Mouse (Mus musculus): ENCODE measurements around the gene Olfr857. TPM values are rescaled to one million over a fixed set of nuclear protein-coding genes. Genes with fewer than 3 reads are reported as not detected.
"Not testable (repeated sequence)": the region's sequence is repeated elsewhere in the genome, so short reads cannot be mapped to it uniquely, and the experiment has no call there.

Gene Olfr857
- polyA plus RNA-seq (2015; fragmentation: Nextera tagmentation; extraction: Ambion mirVana), result not detected in 2 replicates

DNA sequence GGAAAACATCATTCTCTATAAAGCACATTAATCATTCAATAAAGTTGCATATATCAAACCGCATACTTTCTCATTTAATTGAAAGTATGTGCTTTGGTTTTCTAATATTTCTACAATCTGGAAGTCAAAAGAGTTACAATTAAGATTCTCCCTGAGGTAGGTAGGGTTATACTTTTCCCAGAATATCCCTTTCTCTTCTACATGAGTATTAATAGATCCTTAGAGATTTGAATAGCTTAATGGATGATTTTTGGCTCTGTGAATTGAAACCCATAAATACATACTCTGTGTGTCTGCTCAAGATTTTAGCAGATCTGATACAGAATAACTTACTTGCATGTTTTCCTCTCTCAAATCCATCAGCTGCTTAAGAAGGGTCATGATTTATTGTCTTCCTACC, at the start of gene Olfr857:
TSS of gene Olfr857 (plus strand) at position 301 of the 400 bp plus-strand sequence.
- H3K4me2 ChIP-seq (replicated peaks; ENCODE audit: low read depth), result no peak within 1 kb of the TSS
- H3K9me3 ChIP-seq (ENCODE audit: control insufficient read depth), result no peaks in the 10 kb centered on the region
- TF ChIP-seq CTCF (IDR thresholded peaks at IDR 0.05; ENCODE audit: low read depth), result no peak
- H3K36me3 ChIP-seq (ENCODE audit: control insufficient read depth, insufficient read depth), result no peaks in the 10 kb centered on the region
- H3K9ac ChIP-seq (ENCODE audit: low read depth, low read length), result no peak within 1 kb of the TSS
- 84% methylated on average over 1 of the region's 1 CpGs for WGBS
- no peak for ATAC-seq
- no peak within 1 kb of the TSS for H3K27ac ChIP-seq (ENCODE audit: low read depth, low read length)
- H3K4me3 ChIP-seq (ENCODE audit: low read depth, low read length), result no peak within 1 kb of the TSS
- no peaks in the 10 kb centered on the region for H3K4me1 ChIP-seq (replicated peaks; ENCODE audit: control insufficient read depth, insufficient read depth, low read length)
- H3K27me3 ChIP-seq (replicated peaks; ENCODE audit: control insufficient read depth, insufficient read depth, low read length), result no peaks in the 10 kb centered on the region

DNA sequence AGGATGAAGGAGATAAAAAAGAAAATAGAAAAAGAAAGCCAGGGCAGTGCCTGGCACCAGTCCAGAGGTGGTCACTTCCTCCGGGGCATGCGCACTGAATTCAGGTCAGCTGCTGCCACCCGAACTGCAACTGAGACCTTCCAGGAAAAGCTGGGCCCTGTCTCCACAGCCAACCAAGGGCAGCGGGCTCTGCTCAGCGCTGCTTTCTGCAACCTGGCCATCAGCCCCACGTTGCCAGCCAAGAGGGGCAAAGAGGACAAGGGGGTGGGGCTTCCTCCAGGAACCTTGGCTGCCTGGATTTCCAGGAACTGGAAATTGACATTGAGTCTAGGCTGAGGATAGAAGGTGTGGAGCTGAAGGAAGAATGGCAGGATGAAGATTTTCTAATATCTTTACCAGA, 19.0 kb upstream of the Olfr857 start:
- H3K36me3 ChIP-seq (ENCODE audit: control insufficient read depth, insufficient read depth), result no peaks in the 10 kb centered on the region
- no peaks in the 10 kb centered on the region for H3K9me3 ChIP-seq (ENCODE audit: control insufficient read depth)
- no peaks in the 10 kb centered on the region for H3K4me1 ChIP-seq (replicated peaks; ENCODE audit: control insufficient read depth, insufficient read depth, low read length)

DNA sequence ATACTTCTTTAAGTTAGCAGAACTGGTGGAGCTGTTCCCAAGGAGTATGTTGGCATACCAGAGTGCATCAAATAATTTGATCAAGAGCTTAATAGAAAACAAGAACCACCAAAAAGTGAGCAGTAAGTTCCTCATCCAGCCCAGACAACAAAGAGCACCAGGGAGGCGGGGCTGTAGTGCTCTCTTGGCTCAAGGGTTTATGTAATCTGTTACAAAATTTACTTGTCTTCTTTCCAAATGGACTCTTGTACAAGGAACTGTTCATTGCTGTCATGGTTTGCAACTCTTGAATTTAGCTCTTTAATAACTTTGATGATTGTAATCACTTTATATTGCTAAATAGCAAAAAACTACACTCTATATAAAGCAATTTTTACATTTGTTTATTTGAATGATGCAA, 17.8 kb upstream of the Olfr857 start:
- WGBS, result 74% methylated on average over 1 of the region's 1 CpGs
- H3K4me1 ChIP-seq (replicated peaks; ENCODE audit: control insufficient read depth, insufficient read depth, low read length), result no peaks in the 10 kb centered on the region
- H3K4me2 ChIP-seq (replicated peaks; ENCODE audit: low read depth), result no peak overlapping the region
- no peak overlapping the region for H3K27ac ChIP-seq (ENCODE audit: low read depth, low read length)
- no peaks in the 10 kb centered on the region for H3K9me3 ChIP-seq (ENCODE audit: control insufficient read depth)
- H3K27me3 ChIP-seq (replicated peaks; ENCODE audit: control insufficient read depth, insufficient read depth, low read length), result no peaks in the 10 kb centered on the region
- no peak for TF ChIP-seq CTCF (IDR thresholded peaks at IDR 0.05; ENCODE audit: low read depth)
- no peak overlapping the region for H3K4me3 ChIP-seq (ENCODE audit: low read depth, low read length)
- no peak overlapping the region for H3K9ac ChIP-seq (ENCODE audit: low read depth, low read length)
- H3K36me3 ChIP-seq (ENCODE audit: control insufficient read depth, insufficient read depth), result no peaks in the 10 kb centered on the region
- no peak for ATAC-seq

More for the DNA sequence above, 19.0 kb upstream of the Olfr857 start:
- TF ChIP-seq CTCF (IDR thresholded peaks at IDR 0.05; ENCODE audit: low read depth), result no peak
- Histone ChIP-seq H3K27me3 (replicated peaks; ENCODE audit: control insufficient read depth, insufficient read depth, low read length) (no peaks in the 10 kb centered on the region), H3K9ac (ENCODE audit: low read depth, low read length) (no peak overlapping the region), H3K4me2 (replicated peaks; ENCODE audit: low read depth) (no peak overlapping the region), H3K4me3 (ENCODE audit: low read depth, low read length) (no peak overlapping the region), H3K27ac (ENCODE audit: low read depth, low read length) (no peak overlapping the region)
- no peak for ATAC-seq
- WGBS, result 84% methylated on average over 6 of the region's 6 CpGs

DNA sequence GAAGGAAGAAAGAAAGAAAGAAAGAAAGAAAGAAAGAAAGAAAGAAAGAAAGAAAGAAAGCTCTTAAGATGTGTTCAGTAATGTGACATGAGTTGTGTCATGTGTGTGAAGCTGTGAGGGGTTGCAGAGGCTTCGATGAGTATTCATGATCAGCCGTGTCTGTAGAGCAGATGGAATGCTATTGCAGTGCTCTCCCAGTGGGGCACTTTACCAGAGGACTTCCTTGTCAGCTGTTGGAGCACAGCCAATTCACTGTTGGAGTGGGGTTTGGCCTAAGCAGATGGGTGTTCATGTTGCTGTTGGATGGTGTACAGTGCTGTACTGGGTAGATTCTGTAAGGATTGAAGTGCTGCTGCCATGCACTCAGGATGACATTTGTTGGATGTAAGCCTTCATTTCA, 16.8 kb upstream of the Olfr857 start:
- no peak overlapping the region for H3K9ac ChIP-seq (ENCODE audit: low read depth, low read length)
- H3K4me3 ChIP-seq (ENCODE audit: low read depth, low read length), result no peak overlapping the region
- no peak for ATAC-seq
- H3K36me3 ChIP-seq (ENCODE audit: control insufficient read depth, insufficient read depth), result no peaks in the 10 kb centered on the region
- H3K27ac ChIP-seq (ENCODE audit: low read depth, low read length), result no peak overlapping the region
- no peak overlapping the region for H3K4me2 ChIP-seq (replicated peaks; ENCODE audit: low read depth)
- H3K9me3 ChIP-seq (ENCODE audit: control insufficient read depth), result no peaks in the 10 kb centered on the region
- TF ChIP-seq CTCF (IDR thresholded peaks at IDR 0.05; ENCODE audit: low read depth), result no peak
- no peaks in the 10 kb centered on the region for H3K27me3 ChIP-seq (replicated peaks; ENCODE audit: control insufficient read depth, insufficient read depth, low read length)
- WGBS, result 64% methylated on average over 2 of the region's 2 CpGs
- no peaks in the 10 kb centered on the region for H3K4me1 ChIP-seq (replicated peaks; ENCODE audit: control insufficient read depth, insufficient read depth, low read length)

DNA sequence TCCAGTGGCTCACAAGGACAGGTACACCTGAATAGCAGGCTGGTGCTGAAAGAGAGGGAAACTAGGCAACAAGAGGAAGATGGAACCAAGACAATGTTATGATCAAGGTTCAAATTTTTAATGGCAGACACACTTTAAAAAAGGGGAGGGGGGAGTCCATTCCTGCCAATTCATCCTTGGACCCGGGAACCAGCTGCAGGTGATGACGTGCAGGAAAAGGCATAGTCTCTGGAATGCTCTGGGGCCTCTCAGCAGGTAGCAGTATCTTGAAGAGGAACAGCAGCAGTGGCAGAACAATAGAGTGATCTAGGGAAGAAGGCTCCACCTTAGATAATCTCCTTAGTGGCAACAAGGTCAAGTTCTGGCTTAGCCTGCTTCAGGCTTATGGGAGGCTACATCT, 14.9 kb upstream of the Olfr857 start:
- not testable (repeated sequence) for ATAC-seq; H3K27me3 ChIP-seq (replicated peaks; ENCODE audit: control insufficient read depth, insufficient read depth, low read length); H3K4me3 ChIP-seq (ENCODE audit: low read depth, low read length); H3K4me1 ChIP-seq (replicated peaks; ENCODE audit: control insufficient read depth, insufficient read depth, low read length); H3K9me3 ChIP-seq (ENCODE audit: control insufficient read depth); H3K27ac ChIP-seq (ENCODE audit: low read depth, low read length); H3K4me2 ChIP-seq (replicated peaks; ENCODE audit: low read depth); H3K9ac ChIP-seq (ENCODE audit: low read depth, low read length); H3K36me3 ChIP-seq (ENCODE audit: control insufficient read depth, insufficient read depth)
- 58% methylated on average over 2 of the region's 2 CpGs for WGBS

DNA sequence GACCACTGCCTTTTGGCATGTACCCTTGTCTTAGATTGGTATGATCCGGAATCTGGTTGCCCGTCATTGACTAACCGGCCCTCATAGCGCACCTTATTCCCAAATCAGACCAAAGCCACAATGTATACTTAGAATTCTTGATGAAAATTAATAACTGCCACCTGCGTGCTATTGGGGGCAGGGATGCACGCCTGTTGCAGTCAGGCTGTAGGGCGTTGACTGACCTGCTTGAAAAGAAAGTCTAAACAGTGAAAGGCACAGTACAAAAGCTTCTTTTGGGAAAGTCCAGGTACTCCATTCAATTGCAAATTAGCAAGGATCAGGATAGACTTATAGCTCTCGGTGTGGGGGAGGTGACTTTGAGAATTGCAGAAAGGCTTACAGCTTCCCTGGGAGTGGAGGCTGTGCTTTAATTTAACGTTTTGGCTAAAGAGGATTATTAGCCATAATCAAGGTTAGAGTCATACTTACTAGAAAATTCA, 14.3 kb upstream of the Olfr857 start:
- H3K4me2 ChIP-seq (replicated peaks; ENCODE audit: low read depth); H3K27ac ChIP-seq (ENCODE audit: low read depth, low read length); ATAC-seq; H3K27me3 ChIP-seq (replicated peaks; ENCODE audit: control insufficient read depth, insufficient read depth, low read length); H3K9me3 ChIP-seq (ENCODE audit: control insufficient read depth); H3K4me1 ChIP-seq (replicated peaks; ENCODE audit: control insufficient read depth, insufficient read depth, low read length); H3K36me3 ChIP-seq (ENCODE audit: control insufficient read depth, insufficient read depth); H3K4me3 ChIP-seq (ENCODE audit: low read depth, low read length); H3K9ac ChIP-seq (ENCODE audit: low read depth, low read length): not testable (repeated sequence)
- WGBS, result 77% methylated on average over 9 of the region's 9 CpGs

DNA sequence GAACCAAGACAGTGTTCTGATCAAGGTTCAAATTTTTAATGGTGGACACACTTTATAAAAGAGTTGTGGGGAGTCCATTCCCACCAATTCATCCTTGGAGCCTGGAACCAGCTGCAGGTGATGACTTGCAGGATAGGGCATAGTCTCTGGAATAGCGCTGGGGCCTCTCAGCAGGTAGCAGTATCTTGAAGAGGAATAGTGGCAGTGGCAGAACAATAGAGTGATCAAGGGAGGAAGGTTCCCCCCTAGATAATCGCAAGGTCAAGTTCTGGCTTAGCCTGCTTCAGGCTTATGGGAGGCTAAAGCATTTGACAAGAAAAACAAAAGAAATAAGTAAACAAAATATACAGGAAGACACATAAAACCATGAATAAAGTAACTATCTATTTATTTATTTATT, 4.7 kb upstream of the Olfr857 start:
- not testable (repeated sequence) for H3K4me3 ChIP-seq (ENCODE audit: low read depth, low read length); H3K27me3 ChIP-seq (replicated peaks; ENCODE audit: control insufficient read depth, insufficient read depth, low read length); H3K27ac ChIP-seq (ENCODE audit: low read depth, low read length); H3K36me3 ChIP-seq (ENCODE audit: control insufficient read depth, insufficient read depth); H3K4me2 ChIP-seq (replicated peaks; ENCODE audit: low read depth); H3K9ac ChIP-seq (ENCODE audit: low read depth, low read length); H3K4me1 ChIP-seq (replicated peaks; ENCODE audit: control insufficient read depth, insufficient read depth, low read length); H3K9me3 ChIP-seq (ENCODE audit: control insufficient read depth); ATAC-seq
- WGBS, result 70% methylated on average over 2 of the region's 2 CpGs

Other genes starting within 250 kb of the Olfr857 start
- gene Olfr850, start 231.2 kb upstream of the Olfr857 start, polyA plus RNA-seq (2015; fragmentation: Nextera tagmentation; extraction: Ambion mirVana), result not detected in 2 replicates
- gene Olfr851, start 216.1 kb upstream of the Olfr857 start, polyA plus RNA-seq (2015; fragmentation: Nextera tagmentation; extraction: Ambion mirVana), result not detected in 2 replicates
- gene Olfr853, start 168.4 kb upstream of the Olfr857 start, polyA plus RNA-seq (2015; fragmentation: Nextera tagmentation; extraction: Ambion mirVana), result not detected in 2 replicates
- gene Olfr854, start 142.1 kb upstream of the Olfr857 start, polyA plus RNA-seq (2015; fragmentation: Nextera tagmentation; extraction: Ambion mirVana), result not detected in 2 replicates
- gene Olfr855, start 126.8 kb upstream of the Olfr857 start, polyA plus RNA-seq (2015; fragmentation: Nextera tagmentation; extraction: Ambion mirVana), result not detected in 2 replicates
- gene Zfp317, start 87.3 kb upstream of the Olfr857 start, polyA plus RNA-seq (2015; fragmentation: Nextera tagmentation; extraction: Ambion mirVana), result 8.2 and 9.1 TPM in 2 replicates
- not detected in 2 replicates for gene Olfr58, start 70.8 kb downstream of the Olfr857 start, polyA plus RNA-seq (2015; fragmentation: Nextera tagmentation; extraction: Ambion mirVana)
- gene Olfr859, start 95.5 kb downstream of the Olfr857 start, polyA plus RNA-seq (2015; fragmentation: Nextera tagmentation; extraction: Ambion mirVana), result not detected in 2 replicates
- gene Olfr860, start 140.3 kb downstream of the Olfr857 start, polyA plus RNA-seq (2015; fragmentation: Nextera tagmentation; extraction: Ambion mirVana), result not detected in 2 replicates
- gene Olfr862, start 178.6 kb downstream of the Olfr857 start, polyA plus RNA-seq (2015; fragmentation: Nextera tagmentation; extraction: Ambion mirVana), result not detected in 2 replicates
- 0.26 and 0.38 TPM in 2 replicates for gene Olfr77, start 207.4 kb downstream of the Olfr857 start, polyA plus RNA-seq (2015; fragmentation: Nextera tagmentation; extraction: Ambion mirVana)